Mouse (Mus musculus) hematopoietic stem cell, adult 5-6 weeks (primary cell): ENCODE results near the gene Lrrn2. TPM values are rescaled to one million over a fixed set of nuclear protein-coding genes. Genes with fewer than 3 reads are reported as not detected.
"Not testable (repeated sequence)": the region's sequence is repeated elsewhere in the genome, so short reads cannot be mapped to it uniquely, and the experiment has no call there.

Experiments used
- ATAC-seq, 2 experiments: fragments of 125-278 bp in 1 of 2; replicated peaks in 1 of 2; 2 replicates each; pipeline ENCODE4 v1.8.0; 2016 to 2017; ENCODE audit warnings: inconsistent platforms in 2 of 2, mild to moderate bottlenecking in 2 of 2, moderate number of reproducible peaks in 2 of 2, low read depth in 1 of 2, moderate TSS enrichment in 1 of 2; ENCODE audit not compliant: low FRiP score in 2 of 2, poor library complexity in 2 of 2, severe bottlenecking in 2 of 2, insufficient read depth in 1 of 2, low TSS enrichment in 1 of 2
- total RNA-seq: library from RNA; stranded (forward); fragments of 172-1452, 232-1000 nt; gene quantifications from 2 replicates; pipeline ENCODE4 v1.2.3, GENCODE M21; 2017

The Lrrn2 gene
- total RNA-seq, 1 experiment from 2014 or later = not detected

DNA sequence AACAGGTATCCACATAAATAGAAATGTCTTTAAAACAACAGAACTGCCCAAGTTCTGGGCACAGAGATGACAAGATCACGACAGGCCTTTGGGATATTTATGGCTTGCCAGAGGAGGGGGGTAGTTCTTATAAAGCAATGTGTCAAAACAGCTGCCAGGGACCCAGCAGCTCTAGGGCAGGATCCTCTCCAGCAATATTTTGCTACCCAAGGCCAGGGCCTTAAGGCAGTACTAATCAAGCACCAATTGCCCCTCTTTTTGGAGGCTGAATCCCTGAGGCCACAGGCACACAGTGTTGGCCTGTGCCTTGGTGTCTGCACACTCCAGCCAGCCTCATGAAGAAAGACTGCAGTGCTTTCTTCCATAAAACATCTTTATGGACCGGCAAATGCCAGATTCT is 84.0 kb downstream of the Lrrn2 start:
- no peak for ATAC-seq

DNA sequence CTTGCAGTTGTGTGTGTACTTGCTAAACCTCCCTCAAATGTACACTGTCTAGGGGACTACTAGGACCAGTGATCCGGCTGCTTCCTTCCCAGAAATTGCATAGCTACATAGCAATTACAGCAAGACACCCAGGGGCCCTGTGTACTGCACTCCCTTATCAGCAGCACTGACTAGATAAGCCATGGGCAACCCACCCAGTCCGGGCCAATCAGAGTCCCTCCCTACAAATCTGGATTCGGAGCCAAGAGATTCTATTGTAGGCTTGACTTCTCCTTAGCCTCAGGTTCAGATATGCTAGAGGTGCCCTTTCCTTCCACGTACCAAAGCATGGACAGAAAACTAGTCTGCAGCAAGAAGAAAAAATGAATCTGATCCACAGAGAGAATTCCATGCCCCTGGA is 84.6 kb downstream of the Lrrn2 start:
- ATAC-seq = no peak

DNA sequence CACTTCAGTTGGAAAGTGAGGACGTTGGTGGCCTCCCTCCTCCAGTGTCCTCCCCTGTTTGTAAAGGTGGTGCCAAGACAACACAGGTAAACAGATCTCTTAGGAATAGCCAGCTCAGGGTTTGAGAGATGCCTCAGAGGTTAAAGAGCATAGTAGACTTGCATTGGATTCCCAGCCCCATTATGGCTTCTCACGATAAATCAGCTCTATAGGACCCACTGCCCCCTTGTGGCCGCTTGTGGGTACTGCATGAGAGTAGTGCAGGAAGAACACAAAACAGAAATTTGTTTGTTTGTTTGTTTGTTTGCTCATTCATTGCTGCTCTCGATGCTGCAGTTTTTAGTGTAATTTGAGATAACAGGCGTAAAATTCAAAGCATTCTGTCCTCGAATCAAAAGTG is 88.6 kb downstream of the Lrrn2 start:
- no peak; a peak in 1 of 4 replicates for ATAC-seq

DNA sequence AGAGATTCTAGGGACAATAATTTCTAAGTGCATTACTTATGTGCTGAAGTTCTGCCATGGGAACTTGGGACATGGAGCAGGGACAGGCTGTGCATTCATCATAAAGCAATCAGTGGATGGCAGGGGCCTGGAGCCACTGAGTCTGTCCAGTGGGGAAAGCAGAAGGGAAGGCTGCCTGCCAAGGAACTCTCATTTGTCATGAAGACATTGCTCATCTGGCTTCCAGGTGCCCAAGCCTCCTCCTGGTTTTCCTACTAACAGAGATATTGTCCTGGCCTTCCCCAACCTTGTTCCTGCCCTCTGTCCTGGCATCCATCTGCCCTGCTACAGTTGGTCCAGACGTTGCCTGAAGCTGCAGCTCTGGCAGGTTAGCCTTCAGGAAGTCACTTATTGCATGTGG is 97.3 kb downstream of the Lrrn2 start:
- no peak for ATAC-seq

DNA sequence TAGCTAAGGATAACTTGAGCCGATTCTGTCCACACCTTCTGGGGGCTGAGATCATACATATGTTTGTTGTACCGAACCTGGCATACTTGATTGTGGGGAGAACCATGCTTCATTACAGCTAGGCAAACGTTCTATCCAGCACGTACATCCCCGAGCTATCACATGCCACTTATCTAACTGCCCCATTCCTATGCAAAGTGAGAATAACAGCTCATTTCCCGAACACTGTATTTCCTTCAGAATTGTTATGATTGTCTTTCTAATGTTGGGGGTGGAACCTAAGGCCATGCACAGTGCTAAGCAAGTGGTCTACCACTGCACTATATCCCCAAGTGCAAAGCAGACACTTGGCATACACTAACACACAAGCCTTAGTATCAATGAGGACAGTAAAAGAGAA is 101.2 kb downstream of the Lrrn2 start:
- ATAC-seq = no peak

DNA sequence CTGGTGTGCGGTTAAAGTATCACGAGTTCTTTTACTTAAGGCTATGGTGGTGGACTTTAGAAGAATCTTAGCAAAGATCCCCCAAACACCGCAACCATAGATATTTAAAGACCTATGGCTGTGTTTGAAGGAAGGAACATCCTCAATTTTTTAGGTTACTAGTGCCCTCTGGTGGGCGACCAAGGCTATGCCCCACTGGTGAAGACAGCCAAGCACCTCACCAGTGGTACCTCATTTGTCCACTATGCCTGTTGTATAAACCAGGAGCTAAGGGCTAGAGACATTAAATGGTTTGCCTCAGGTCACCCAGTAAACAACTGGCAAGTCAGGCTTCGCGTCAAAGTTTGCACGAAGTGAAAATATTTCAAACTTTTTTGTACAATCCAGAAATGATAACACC is 102.7 kb downstream of the Lrrn2 start:
- ATAC-seq = peak; percentile 70 to 78; a peak in 3 of 4 replicates

DNA sequence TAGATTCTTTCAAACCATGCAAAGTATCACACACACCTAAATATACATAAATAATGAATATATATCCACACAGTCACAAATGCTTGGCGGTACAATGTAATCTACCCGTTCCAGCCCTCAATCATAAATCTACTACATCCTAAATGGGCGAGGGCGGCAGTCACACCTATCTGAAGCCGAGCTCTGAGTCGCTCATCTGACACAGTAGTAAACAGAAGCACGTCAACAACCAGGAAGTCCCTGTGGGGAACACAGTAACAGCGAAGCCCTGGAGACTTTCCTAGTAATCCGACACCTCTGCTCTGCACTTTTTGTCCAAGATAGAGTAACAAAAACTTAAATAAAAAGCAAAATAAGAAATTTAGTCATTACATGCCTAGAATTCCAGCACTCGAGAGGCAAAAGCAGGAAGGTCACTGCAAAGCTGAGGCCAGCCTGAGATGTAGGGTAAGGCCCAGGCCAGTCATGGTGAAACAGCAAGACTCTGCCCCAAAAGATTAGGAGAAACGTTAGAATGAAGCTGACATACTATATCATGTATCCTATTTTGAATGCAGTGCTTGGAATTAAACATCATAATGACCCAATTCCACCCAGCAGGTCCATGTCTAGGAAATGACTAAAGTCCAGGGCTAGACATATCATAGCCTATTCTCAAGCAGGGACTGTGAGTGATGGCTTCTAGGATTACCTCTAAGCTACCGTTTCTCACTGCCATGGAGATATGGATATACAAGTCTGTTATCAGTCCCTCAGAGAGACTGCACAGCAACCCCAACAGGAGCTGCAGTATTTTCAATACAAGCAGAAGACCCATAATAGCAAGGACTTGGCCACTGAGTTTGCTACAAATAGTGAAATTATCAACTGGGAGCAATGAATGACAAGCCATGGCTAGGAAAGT is 108.7 kb downstream of the Lrrn2 start:
- ATAC-seq = not testable (repeated sequence)

Other genes starting within 250 kb of the Lrrn2 start
- not detected in 2 replicates for gene Nfasc, start 138.5 kb upstream of the Lrrn2 start, total RNA-seq
- 135 and 150 TPM in 2 replicates for gene Mdm4, start 150.3 kb downstream of the Lrrn2 start, total RNA-seq
- gene Pik3c2b, start 165.4 kb downstream of the Lrrn2 start, total RNA-seq = 4.4 and 6.0 TPM in 2 replicates